Mouse (Mus musculus) midbrain, postnatal 0 days (tissue): ENCODE results near the gene Csnk2b. TPM values are rescaled to one million over a fixed set of nuclear protein-coding genes. Genes with fewer than 3 reads are reported as not detected.

Experiments
- ATAC-seq: fragments of 200-750 bp; cut with Nextera tagmentation; 2 replicates; pipeline ENCODE4 v1.8.0; 2017; ENCODE audit warnings: moderate number of reproducible peaks, mild to moderate bottlenecking, moderate TSS enrichment, moderate library complexity; ENCODE audit not compliant: low FRiP score
- DNase-seq: peaks from one replicate; pipeline ENCODE4 v3.0.0-alpha.2; 2015; ENCODE audit warnings: low spot score
- H3K27ac ChIP-seq: fragments of 300-500 bp; sonication (generic); 2 replicates; pipeline ENCODE4 v1.5.1; 2014; ENCODE audit warnings: low read depth, mild to moderate bottlenecking, low read length, mixed read lengths
- H3K27me3 ChIP-seq: fragments of 300-500 bp; sonication (generic); 2 replicates; pipeline ENCODE4 v1.6.1; 2014; ENCODE audit warnings: low read length, control low read depth, mixed read lengths; ENCODE audit not compliant: insufficient read depth
- H3K36me3 ChIP-seq: fragments of 300-500 bp; sonication (generic); 2 replicates; pipeline ENCODE4 v1.6.1; 2014; ENCODE audit warnings: low read length, control low read depth, mixed read lengths; ENCODE audit not compliant: insufficient read depth
- H3K4me1 ChIP-seq: fragments of 300-500 bp; sonication (generic); 2 replicates; pipeline ENCODE4 v1.6.1; 2014; ENCODE audit warnings: mild to moderate bottlenecking, control low read depth, antibody characterized with exemption, low read length, mixed read lengths; ENCODE audit not compliant: insufficient read depth
- H3K4me2 ChIP-seq: fragments of 300-500 bp; sonication (generic); 2 replicates; pipeline ENCODE4 v1.6.1; 2014; ENCODE audit warnings: low read depth, mild to moderate bottlenecking, low read length, mixed read lengths; ENCODE audit not compliant: poor library complexity, severe bottlenecking
- H3K4me3 ChIP-seq: fragments of 300-500 bp; sonication (generic); 2 replicates; pipeline ENCODE4 v1.5.1; 2014; ENCODE audit warnings: low read depth, mild to moderate bottlenecking, low read length, moderate library complexity
- H3K9ac ChIP-seq: fragments of 300-500 bp; sonication (generic); replicated peaks from 2 replicates; pipeline ENCODE4 v1.6.1; 2014; ENCODE audit warnings: mild to moderate bottlenecking, low read length, moderate library complexity, mixed read lengths; ENCODE audit not compliant: poor library complexity, severe bottlenecking
- H3K9me3 ChIP-seq: fragments of 300-500 bp; sonication (generic); 2 replicates; pipeline ENCODE4 v1.6.1; 2016; ENCODE audit warnings: low read length, control low read depth
- CTCF ChIP-seq: IDR thresholded peaks from 2 replicates; pipeline ENCODE4 v1.5.1; 2016; ENCODE audit warnings: antibody characterized with exemption, mild to moderate bottlenecking
- WGBS: fragments of 180-500 bp; shearing (Covaris S2); extraction: QIAGEN DNeasy Blood & Tissue Kit; methylation state at CpG from one replicate; pipeline ENCODE4 v1.1.7; 2014; 5-methylcytosine and 5-hydroxymethylcytosine counted together
- polyA plus RNA-seq: library from polyadenylated mRNA; unstranded; fragments of >200 nt; fragmentation: Nextera tagmentation; extraction: Ambion mirVana; gene quantifications from 2 replicates; pipeline ENCODE4 v1.2.1, GENCODE M21; 2015
- total RNA-seq: library from RNA; depleted of rRNA; stranded (reverse); fragments of >200 nt; gene quantifications from 2 replicates; pipeline ENCODE4 v1.2.3, GENCODE M21; 2014

The Csnk2b gene
- total and polyA plus RNA-seq, 2 experiments from 2014 or later, result 287 to 332 TPM

DNA sequence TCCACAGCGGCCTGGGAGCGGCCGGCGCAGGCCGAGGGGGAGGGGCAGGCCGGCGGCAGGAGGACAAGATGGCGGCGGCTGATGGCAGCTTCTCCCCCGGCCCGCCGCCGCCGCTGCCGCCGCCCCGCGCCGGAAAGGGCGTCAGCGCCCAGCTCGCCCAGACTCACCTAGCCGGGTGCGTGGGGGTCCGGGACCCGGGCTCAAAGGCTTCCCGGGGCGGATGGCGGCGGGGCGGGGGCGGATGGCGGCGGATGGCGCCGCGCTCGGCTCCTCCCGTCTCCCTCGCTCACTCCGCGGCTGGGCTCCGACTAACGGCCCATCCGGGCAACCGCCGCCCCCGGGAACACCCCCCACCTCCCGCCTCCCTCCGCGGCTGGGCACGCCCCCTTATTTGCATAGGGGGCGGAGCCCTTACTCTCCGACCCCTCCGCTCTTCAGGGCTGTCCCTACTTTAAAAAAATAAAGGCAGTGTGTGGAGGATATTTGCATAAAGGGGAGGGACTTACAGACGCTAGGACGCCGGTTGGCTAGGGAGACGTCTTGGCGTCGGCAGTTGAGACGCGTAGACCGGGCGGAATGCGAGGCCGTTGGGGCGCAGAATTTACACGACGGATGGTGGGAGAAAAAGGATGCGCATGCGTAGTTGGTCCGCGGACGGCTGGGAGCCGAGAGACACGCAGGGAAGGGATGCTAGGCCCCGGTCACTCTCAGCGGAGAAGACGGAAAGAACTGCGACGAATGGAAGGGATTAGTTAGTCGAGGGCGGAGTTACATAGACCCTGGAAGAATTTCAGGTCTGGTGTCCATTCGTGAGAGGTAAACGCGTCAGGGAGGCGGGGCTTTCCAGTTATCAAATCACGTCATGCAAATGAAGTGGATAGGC, 43.0 kb upstream of the Csnk2b start, which contains the start of gene Prrc2a:
TSS of gene Prrc2a (minus strand) at position 330 of the 883 bp plus-strand sequence.
- Histone ChIP-seq H3K4me2 (peak within 1 kb of the TSS; percentile 85), H3K27ac (peak within 1 kb of the TSS; percentile 96), H3K4me1 (peaks cover 11% of the 10 kb centered on the region; the same call in 1 of the 2 replicates), H3K9ac (peak within 1 kb of the TSS; percentile 98), H3K27me3 (no peaks in the 10 kb centered on the region), H3K36me3 (peaks cover 25% of the 10 kb centered on the region), H3K9me3 (no peaks in the 10 kb centered on the region), H3K4me3 (peak within 1 kb of the TSS; percentile 87)
- DNase-seq, result peak; percentile 100
- peak; percentile 10; the same call in 1 of the 2 replicates for TF ChIP-seq CTCF
- WGBS, result under 1% methylated on average over 52 of the region's 89 CpGs
- ATAC-seq, result peak; percentile 96

DNA sequence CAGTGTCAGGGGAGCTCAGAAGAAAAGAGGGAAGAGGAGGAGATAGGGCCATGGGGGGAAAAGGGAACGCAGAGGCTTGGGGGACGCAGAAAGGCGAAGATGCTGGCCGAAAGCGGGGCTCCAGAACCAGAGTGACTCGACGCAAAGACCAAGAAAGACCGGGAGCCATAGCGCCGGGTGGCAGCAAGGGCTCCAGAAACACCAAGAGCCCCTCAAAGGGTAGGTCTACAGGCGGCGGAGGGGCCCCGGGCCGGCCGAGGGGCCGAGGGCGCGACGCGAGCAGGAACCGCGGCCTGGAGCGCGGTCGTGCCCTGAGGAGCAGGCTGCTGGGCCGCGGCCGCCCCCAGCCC, 42.3 kb upstream of the Csnk2b start:
- DNase-seq, result no peak
- no peaks in the 10 kb centered on the region for H3K27me3 ChIP-seq
- no peak for TF ChIP-seq CTCF
- peaks cover 31% of the 10 kb centered on the region for H3K36me3 ChIP-seq
- peak overlapping the region; percentile 96 for H3K27ac ChIP-seq
- ATAC-seq, result no peak
- H3K9ac ChIP-seq, result peak overlapping the region; percentile 98
- peaks cover 11% of the 10 kb centered on the region; the same call in 1 of the 2 replicates for H3K4me1 ChIP-seq
- peak overlapping the region; percentile 85 for H3K4me2 ChIP-seq
- peak overlapping the region; percentile 87 for H3K4me3 ChIP-seq
- under 1% methylated on average over 16 of the region's 28 CpGs for WGBS
- H3K9me3 ChIP-seq, result no peaks in the 10 kb centered on the region

DNA sequence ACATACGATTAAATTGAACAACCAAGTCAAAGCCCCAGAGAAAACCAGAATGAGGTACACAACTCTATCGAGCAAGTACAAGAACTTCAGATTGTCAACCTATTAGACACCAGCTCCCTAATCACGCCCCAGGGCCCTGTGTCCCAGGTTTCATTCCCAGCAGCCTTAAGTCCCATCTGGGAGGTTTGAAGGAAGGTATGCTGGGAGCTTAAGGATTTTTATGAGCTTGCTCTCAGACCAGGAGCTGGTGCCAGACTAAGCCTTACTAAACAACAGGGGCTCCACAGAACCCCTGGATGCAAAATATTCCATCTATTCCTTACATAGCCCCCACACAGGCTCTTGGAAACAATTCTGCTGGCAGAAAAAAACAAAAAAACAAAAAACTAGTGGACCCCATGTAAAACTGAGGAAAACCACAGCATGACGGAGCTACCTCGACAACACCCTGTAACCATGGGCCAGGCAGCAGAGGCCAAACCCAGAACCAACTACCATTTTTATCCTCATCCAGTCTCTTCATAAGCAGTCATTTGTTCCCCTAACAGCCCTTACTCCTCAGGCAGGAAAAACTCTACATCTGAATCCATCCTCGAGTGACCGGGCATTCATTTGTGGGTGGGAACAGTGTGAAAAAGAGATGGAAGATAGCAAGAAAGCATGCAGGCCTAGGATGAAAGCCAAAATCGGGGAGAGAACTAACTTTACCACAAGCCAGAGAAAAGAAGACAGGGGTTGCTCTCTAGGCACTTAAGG, 41.7 kb upstream of the Csnk2b start:
- Histone ChIP-seq H3K9me3 (no peaks in the 10 kb centered on the region), H3K9ac (peak overlapping the region; percentile 98), H3K4me3 (peak overlapping the region; percentile 87), H3K4me1 (peaks cover 11% of the 10 kb centered on the region; the same call in 1 of the 2 replicates), H3K27ac (peak overlapping the region; percentile 96), H3K36me3 (peaks cover 38% of the 10 kb centered on the region), H3K4me2 (peak overlapping the region; percentile 85), H3K27me3 (no peaks in the 10 kb centered on the region)
- no peak for DNase-seq
- no peak for ATAC-seq
- TF ChIP-seq CTCF, result no peak
- 5% methylated on average over 8 of the region's 8 CpGs for WGBS

DNA sequence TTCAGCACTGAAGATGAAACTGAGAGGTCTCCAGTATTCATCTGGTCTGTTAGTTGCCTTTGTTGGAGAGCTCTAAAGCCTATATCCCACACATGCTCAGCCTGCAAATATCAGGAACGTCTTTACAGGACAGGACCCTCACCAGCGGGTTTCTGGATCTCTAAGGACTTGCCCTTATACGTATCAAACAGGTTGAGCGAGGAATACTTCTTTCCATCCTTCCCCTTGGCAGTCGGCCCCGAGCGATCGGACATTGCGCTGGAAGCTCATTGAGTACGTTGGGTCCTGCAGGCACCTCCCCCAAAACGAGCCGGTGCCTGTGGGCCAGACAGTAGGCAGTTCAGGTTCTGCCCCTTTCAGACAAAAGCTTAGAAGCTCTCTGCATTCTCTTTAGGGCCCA, 40.9 kb upstream of the Csnk2b start:
- Histone ChIP-seq H3K9me3 (no peaks in the 10 kb centered on the region), H3K36me3 (peaks cover 45% of the 10 kb centered on the region), H3K4me1 (peaks cover 11% of the 10 kb centered on the region; the same call in 1 of the 2 replicates), H3K9ac (peak overlapping the region; percentile 98), H3K4me2 (peak overlapping the region; percentile 85), H3K27ac (peak overlapping the region; percentile 43; the same call in 1 of the 2 replicates), H3K27me3 (no peaks in the 10 kb centered on the region), H3K4me3 (peak overlapping the region; percentile 87)
- TF ChIP-seq CTCF, result no peak
- ATAC-seq (no peak), DNase-seq (no peak)
- 24% methylated on average over 12 of the region's 12 CpGs for WGBS

GRCm38 (mm10) chr17:35162121-35162520, 40.3 kb upstream of the Csnk2b start:
- Histone ChIP-seq H3K36me3 (peaks cover 51% of the 10 kb centered on the region), H3K27me3 (no peaks in the 10 kb centered on the region)

More at GRCm38 (mm10) chr17:35162121-35162520, 40.3 kb upstream of the Csnk2b start:
- Histone ChIP-seq H3K9ac (peak overlapping the region; percentile 98; the same call in 1 of the 2 replicates), H3K4me1 (peaks cover 11% of the 10 kb centered on the region; the same call in 1 of the 2 replicates), H3K27ac (no peak overlapping the region), H3K4me3 (peak overlapping the region; percentile 87; the same call in 1 of the 2 replicates), H3K9me3 (no peaks in the 10 kb centered on the region), H3K4me2 (peak overlapping the region; percentile 85)
- no peak for ATAC-seq
- DNase-seq, result no peak
- no peak for TF ChIP-seq CTCF
- WGBS, result 54% methylated on average over 14 of the region's 14 CpGs
